12 mouse cellular contexts compared by ENCODE assay signal in genomic region chr2:155099421-155099820, GRCm38 (mm10). TPM values are rescaled to one million over a fixed set of nuclear protein-coding genes. Genes with fewer than 3 reads are reported as not detected.
A peak's percentile ranks its signal among the peaks of the same experiment; 100 is the strongest.
DNase-seq lines count a peak whose midpoint lies in the region; ATAC-seq and TF ChIP-seq lines count a peak whose summit lies in the region.
"Had no signal": no experiment of that assay in that cellular context is flagged by ENCODE, and none has a peak within 500 bp of the region (broad histone marks: within the 10 kb centered on the region; RNA-seq: fewer than 3 reads in every experiment).

No protein-coding gene starts in this region.

- DNase-seq in adrenal gland, adult 2 months = peak; percentile 55
- no peak for DNase-seq in adrenal gland, adult 18-20 months (ENCODE audit: low spot score in 2 of 2)
- DNase-seq in kidney, adult 2 months = peak; percentile 89
- DNase-seq in 3T3-L1 (ENCODE audit: low read depth, low spot score) = peak; percentile 60
- no peak for DNase-seq in right cerebral cortex, postnatal 4 days
- DNase-seq: cerebellum, adult 8-10 months had no signal

- no peaks in the 10 kb centered on the region for H3K9me3 ChIP-seq in kidney, embryonic 14.5 days (ENCODE audit: control insufficient read depth, low read length)
- no peaks in the 10 kb centered on the region for H3K9me3 ChIP-seq in intestine, embryonic 15.5 days
- H3K9me3 ChIP-seq: heart, embryonic 15.5 days; neural tube, embryonic 12.5 days had no signal

- no peaks in the 10 kb centered on the region for H3K36me3 ChIP-seq in kidney, adult 2 months (ENCODE audit: control insufficient read depth, insufficient read depth, low read length)
- no peaks in the 10 kb centered on the region for H3K36me3 ChIP-seq in kidney, embryonic 14.5 days (ENCODE audit: control insufficient read depth, insufficient read depth, low read length)
- no peaks in the 10 kb centered on the region for H3K36me3 ChIP-seq in intestine, embryonic 15.5 days
- H3K36me3 ChIP-seq: heart, embryonic 15.5 days; neural tube, embryonic 12.5 days had no signal

- no peak overlapping the region for H3K4me3 ChIP-seq in kidney, adult 2 months (ENCODE audit: insufficient read depth, low read depth, low read length)
- no peak overlapping the region for H3K4me3 ChIP-seq in kidney, embryonic 14.5 days (ENCODE audit: low read length)
- H3K4me3 ChIP-seq in intestine, embryonic 15.5 days (replicated peaks) = no peak overlapping the region
- H3K4me3 ChIP-seq: heart, embryonic 15.5 days; neural tube, embryonic 12.5 days had no signal

- no peaks in the 10 kb centered on the region for H3K27me3 ChIP-seq in kidney, adult 2 months (replicated peaks; ENCODE audit: control insufficient read depth, insufficient read depth, low read length)
- no peaks in the 10 kb centered on the region for H3K27me3 ChIP-seq in kidney, embryonic 14.5 days (ENCODE audit: control insufficient read depth, insufficient read depth, low read length)
- no peaks in the 10 kb centered on the region for H3K27me3 ChIP-seq in intestine, embryonic 15.5 days (replicated peaks)
- H3K27me3 ChIP-seq: heart, embryonic 15.5 days; neural tube, embryonic 12.5 days had no signal

- no peak overlapping the region for H3K9ac ChIP-seq in kidney, embryonic 14.5 days (ENCODE audit: low read depth, low read length)
- no peak overlapping the region for H3K9ac ChIP-seq in intestine, embryonic 15.5 days
- H3K9ac ChIP-seq: heart, embryonic 15.5 days; neural tube, embryonic 12.5 days had no signal

- H3K4me1 ChIP-seq in kidney, adult 2 months (ENCODE audit: control insufficient read depth, insufficient read depth, low read length) = peaks cover 8% of the 10 kb centered on the region; the same call in 1 of the 2 replicates
- H3K4me1 ChIP-seq in kidney, embryonic 14.5 days (ENCODE audit: control insufficient read depth, insufficient read depth, low read length) = no peaks in the 10 kb centered on the region
- no peaks in the 10 kb centered on the region for H3K4me1 ChIP-seq in intestine, embryonic 15.5 days (replicated peaks)
- H3K4me1 ChIP-seq: heart, embryonic 15.5 days; neural tube, embryonic 12.5 days had no signal

- 35% methylated on average over 7 of the region's 7 CpGs for WGBS in kidney, adult 2 months
- WGBS in kidney, embryonic 14.5 days = 64% methylated on average over 7 of the region's 7 CpGs
- WGBS in intestine, embryonic 15.5 days = 67% methylated on average over 7 of the region's 7 CpGs

- TF ChIP-seq CTCF in kidney, adult 2 months (conservative IDR thresholded peaks at IDR 0.05; ENCODE audit: insufficient read depth, insufficient read length, low read depth, low read length) = no peak

- H3K27ac ChIP-seq in kidney, adult 2 months (ENCODE audit: insufficient read depth, low read depth, low read length) = peak overlapping the region; percentile 51
- no peak overlapping the region for H3K27ac ChIP-seq in kidney, embryonic 14.5 days (ENCODE audit: low read depth, low read length)
- peak overlapping the region; percentile 73; the same call in 1 of the 2 replicates for H3K27ac ChIP-seq in intestine, embryonic 15.5 days
- H3K27ac ChIP-seq: heart, embryonic 15.5 days; macrophage; neural tube, embryonic 12.5 days had no signal

- no peak for ATAC-seq in kidney, embryonic 14.5 days (ENCODE audit: low FRiP score, low TSS enrichment)
- ATAC-seq in intestine, embryonic 15.5 days = no peak
- no peak for ATAC-seq in megakaryocyte progenitor cell, adult 5-6 weeks (replicated peaks; ENCODE audit: poor library complexity)

- H3K4me2 ChIP-seq in kidney, embryonic 14.5 days (replicated peaks; ENCODE audit: low read depth, low read length) = no peak overlapping the region
- H3K4me2 ChIP-seq in intestine, embryonic 15.5 days (replicated peaks) = no peak overlapping the region
- H3K4me2 ChIP-seq: heart, embryonic 15.5 days; neural tube, embryonic 12.5 days had no signal

- no peak for TF ChIP-seq POLR2A in kidney, adult 2 months (IDR thresholded peaks at IDR 0.05; ENCODE audit: low read depth, low read length)

RNA-seq across cellular contexts. Expression of gene Ahcy, which starts 25.1 kb away (rescaled TPM):
- 10 to 100 TPM; 32.4 to 36.9 TPM for total RNA-seq in adrenal gland, adult 2 months (2021)
- polyA plus RNA-seq in adrenal gland, adult 2 months (2012; rRNA removed) = 42.4 and 53.1 TPM in 2 replicates
- total RNA-seq in adrenal gland, adult 18-20 months (2021) = 10 to 100 TPM; 30.9 to 36.0 TPM
- polyA plus RNA-seq in kidney, adult 2 months (2012; rRNA removed) = 250 and 263 TPM in 2 replicates
- 76.9 and 99.8 TPM in 2 replicates for polyA plus RNA-seq in kidney, embryonic 14.5 days (2014; fragmentation: Nextera tagmentation; extraction: Ambion mirVana)
- 110 and 114 TPM in 2 replicates for polyA plus RNA-seq in intestine, embryonic 15.5 days (2015; fragmentation: Nextera tagmentation; extraction: Ambion mirVana)
- total RNA-seq in megakaryocyte progenitor cell, adult 5-6 weeks (2015) = 143 and 155 TPM in 2 replicates
- total RNA-seq in megakaryocyte progenitor cell, adult 5-6 weeks (2017) = 103 and 109 TPM in 2 replicates

RNA-seq across cellular contexts. Expression of gene Itch, which starts 33.9 kb away (rescaled TPM):
- 10 to 100 TPM; 47.0 to 48.2 TPM for total RNA-seq in adrenal gland, adult 2 months (2021)
- polyA plus RNA-seq in adrenal gland, adult 2 months (2012; rRNA removed) = 2.2 and 3.6 TPM in 2 replicates
- total RNA-seq in adrenal gland, adult 18-20 months (2021) = 10 to 100 TPM; 44.8 to 48.0 TPM
- polyA plus RNA-seq in kidney, adult 2 months (2012; rRNA removed) = 15.0 and 17.6 TPM in 2 replicates
- 43.8 and 63.6 TPM in 2 replicates for polyA plus RNA-seq in kidney, embryonic 14.5 days (2014; fragmentation: Nextera tagmentation; extraction: Ambion mirVana)
- polyA plus RNA-seq in intestine, embryonic 15.5 days (2015; fragmentation: Nextera tagmentation; extraction: Ambion mirVana) = 44.6 and 45.4 TPM in 2 replicates
- total RNA-seq in megakaryocyte progenitor cell, adult 5-6 weeks (2015) = 50.8 and 52.9 TPM in 2 replicates
- 48.7 and 53.4 TPM in 2 replicates for total RNA-seq in megakaryocyte progenitor cell, adult 5-6 weeks (2017)

Comparison
In these comparisons a context has a peak if more than half of its experiments do, and no peak if none do; other contexts are left out.
1. DNase-seq: peak in adrenal gland, adult 2 months (single experiment), kidney, adult 2 months (single experiment) and 3T3-L1 (single experiment); none in adrenal gland, adult 18-20 months (0 of 2) and right cerebral cortex, postnatal 4 days (single experiment).